Mouse (Mus musculus) 3134 (cell line): ENCODE measurements at regions not wholly inside any gene's neighbourhood (a gene's known extent, or its start where the extent isn't known, plus 50 kb on each side); places are given as distances from the start of the nearest gene placed in this dataset.

Experiments used
- DNase-seq: peaks from one replicate; pipeline ENCODE4 v3.0.0-alpha.2; 2011; ENCODE audit warnings: low spot score; ENCODE audit not compliant: insufficient read length; ENCODE audit errors: extremely low read depth

DNA sequence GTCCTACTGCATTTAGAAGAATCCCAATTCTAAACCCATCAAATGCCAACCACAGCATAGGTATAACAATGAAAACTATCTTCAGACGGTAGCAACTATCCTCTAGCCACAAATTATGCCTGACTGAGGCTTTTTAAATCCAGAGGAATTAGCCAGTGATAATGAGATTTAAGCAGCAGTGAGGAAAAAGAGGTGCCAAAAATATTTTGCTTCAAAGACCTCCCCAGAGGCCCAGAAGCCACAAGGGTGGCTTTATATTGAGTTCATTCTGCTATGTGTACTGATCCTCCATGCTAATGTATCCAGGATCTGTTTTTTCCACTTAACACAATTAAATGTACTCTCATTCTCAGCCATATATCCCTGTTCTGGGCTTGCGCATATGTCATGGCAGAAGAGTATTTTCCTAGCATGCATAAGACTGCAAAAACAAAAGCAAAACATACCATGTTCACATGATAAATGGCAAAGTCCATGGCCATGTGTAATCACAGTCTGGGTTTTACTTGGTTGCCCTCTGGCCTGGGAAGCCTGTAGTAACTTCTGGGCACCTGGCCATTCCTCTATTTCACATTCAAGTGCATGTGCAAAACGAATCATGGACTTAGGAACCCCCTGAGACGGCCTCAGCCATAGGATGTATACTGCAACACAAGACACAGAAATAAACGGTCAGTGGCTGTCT, 113.6 kb upstream of the Tsc22d2 start:
- no peak for DNase-seq

DNA sequence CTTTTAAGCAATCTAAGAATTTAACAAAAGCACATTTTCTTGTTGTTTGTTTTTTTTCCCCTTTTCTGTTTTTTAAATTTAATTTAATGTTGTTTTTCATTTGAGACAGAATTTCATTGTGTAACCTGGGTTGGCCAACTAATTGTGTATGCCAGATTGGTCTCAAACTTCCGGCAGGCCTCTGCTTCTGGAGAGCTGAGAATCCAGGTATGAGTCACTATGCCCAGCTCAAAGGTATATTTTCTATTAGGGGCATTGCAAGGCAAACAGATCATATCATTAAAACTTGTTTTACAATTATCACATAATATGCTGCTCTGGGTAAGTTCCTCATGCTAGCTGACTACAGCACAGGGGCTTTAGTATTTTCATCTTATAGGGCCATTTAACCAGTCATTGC, 112.2 kb upstream of the Tsc22d2 start:
- no peak for DNase-seq

DNA sequence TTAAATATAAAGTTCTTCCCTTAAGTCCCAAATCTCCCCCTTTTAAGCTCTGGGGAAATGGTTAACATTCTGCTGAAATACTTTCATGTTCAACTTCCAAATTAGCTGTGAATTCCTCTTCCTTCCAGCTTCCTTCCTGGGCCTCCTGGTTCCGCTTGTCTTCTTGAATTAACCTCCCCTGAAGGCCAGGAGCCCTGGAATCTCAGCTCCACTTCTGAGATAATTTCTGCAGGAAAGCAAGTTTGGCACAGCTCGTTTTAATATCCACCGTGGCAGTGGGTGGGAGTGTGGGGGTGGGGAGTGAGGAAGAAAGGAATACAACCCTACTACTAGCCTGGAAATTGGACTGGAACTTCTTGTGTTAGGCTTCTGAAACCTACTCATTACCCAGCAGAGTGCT, 110.8 kb upstream of the Tsc22d2 start:
- no peak for DNase-seq

DNA sequence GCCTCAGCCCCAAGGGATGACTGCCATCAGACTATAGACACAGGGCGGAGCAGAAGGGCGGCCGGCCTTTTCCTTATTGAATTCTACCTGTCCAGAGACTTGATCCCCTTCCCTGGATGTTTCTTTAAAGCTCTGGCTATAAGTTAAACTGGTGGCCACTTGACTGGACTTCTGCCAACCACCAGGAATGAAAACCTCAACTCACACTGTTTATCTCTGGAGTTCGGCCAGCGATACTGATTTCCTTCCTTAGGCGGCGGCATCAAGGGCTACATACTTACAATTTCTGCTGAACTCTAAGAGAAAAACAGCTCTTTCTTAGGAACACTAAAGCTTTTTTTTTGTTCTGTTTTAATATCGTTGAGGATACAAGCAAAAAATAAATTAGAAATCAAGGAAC, 104.9 kb upstream of the Tsc22d2 start:
- DNase-seq, result no peak

DNA sequence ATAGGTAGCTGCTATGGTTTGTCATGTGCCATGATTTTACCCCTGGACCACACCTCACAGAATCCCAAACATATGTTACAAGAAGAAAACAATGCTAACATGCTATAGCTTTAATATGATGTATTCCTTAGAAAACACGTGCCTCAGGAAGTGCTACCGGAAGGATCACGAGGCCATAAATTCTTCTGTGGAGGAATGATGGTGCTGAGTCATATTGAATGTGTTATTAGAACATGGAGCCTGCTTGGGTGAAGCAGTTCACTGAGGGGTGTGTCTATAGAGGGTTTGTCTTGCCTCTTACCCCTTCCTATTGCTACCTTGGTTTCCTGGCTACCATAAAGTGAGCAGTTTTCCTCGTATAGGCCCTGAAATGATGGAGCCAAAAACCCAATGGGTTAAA, 104.1 kb upstream of the Tsc22d2 start:
- DNase-seq, result peak; percentile 41

DNA sequence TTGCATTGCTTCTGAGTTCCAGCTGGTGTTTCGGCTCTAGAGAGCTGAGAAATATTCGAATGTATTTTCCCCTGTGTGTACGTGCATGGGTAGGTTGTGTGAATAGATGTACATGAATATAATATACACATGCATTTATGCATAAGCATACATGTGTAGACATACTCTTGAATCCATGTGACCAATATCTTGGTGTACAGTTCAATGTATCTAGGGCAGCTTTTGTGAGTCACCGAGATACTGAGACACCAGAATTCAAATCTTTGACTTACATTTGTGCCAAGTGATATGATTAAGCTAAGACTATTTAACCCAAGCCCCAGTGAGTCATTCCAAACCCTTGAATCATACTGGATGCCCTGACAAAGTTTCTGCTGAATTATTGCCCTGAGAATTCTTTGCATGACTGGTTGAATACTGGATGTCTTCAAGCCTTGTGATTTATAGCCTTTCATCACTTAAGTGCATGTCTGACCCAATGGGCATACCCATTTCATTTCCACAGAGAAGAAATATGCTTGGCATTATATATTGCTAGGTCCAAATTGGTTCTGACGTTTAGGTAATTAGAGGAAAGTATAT, 103.3 kb upstream of the Tsc22d2 start:
- peak; percentile 71 for DNase-seq

DNA sequence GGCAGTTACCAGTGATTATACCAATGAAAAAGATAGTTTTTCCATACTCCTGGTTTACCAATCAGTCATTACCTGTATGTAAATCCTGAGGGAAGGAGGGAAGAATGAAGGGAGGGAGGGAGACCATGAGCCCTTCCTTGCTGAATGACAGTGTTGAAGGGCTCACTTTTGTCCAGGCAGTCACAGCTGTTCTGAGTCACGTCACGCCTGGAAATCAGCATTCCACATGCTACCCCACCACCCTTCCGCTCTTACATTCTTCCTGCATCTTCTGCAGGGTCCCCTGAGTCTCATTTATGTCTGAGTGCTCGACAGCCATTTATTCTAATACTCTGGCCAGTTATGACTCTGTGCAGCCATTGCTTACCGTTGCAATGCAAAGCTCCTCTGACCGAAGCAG, 101.9 kb upstream of the Tsc22d2 start:
- DNase-seq, result no peak

DNA sequence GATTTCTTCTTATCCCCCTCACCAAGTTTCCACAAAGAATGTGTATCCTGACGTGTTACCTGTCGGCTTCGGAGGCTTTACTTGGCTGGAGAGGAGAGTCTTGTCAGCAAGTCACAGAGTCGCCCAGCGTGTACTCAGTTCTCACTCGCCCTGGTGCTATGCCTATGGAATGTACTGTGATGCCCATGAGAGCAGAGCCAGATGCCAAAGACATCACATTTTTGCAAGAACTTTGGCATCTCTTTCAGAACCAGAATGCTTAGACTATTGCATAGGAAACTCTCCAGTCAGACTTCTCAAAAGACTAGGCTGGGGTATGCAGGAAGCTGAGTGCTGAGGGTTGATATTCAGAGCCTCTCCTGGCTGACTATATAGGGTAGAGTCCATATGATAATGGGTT, 99.3 kb upstream of the Tsc22d2 start:
- DNase-seq, result no peak

DNA sequence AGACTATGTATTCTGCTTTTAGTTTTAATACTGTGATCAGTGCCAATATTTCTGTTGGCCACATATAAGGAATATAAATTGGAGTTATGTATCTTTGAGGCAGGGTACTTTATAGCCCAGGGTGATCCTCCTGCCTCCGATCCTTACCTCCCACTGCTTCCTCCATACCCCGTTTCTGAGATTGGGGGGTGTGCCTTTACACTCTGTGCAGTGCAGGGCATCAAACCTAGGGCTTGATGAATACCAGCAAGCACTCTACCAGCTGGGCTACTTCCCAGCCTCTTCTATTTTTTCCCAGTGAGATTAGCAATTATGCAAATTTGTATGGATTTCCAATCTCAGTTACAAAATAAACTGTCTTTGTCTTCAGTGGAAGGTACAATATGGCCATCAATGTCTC, 97.3 kb upstream of the Tsc22d2 start:
- no peak for DNase-seq

DNA sequence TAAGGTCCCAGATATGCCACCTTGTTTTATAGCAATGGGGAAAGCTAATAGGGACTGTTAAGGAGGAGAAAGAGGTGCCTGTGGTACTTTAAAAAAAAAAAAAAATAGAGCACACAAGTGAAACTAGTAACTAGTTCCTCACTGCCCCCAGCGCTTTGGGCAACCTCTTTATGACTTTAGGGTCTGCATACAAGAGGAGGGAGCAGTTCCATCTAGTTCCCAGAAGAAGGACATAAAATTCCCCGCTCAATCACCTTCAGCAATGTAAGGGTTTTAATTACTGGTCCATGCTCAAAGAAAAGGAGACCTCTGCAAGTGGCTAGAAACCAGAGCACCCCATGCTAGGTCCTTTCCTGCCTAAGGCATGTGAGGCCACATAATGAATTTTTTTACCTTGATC, 95.8 kb upstream of the Tsc22d2 start:
- no peak for DNase-seq

DNA sequence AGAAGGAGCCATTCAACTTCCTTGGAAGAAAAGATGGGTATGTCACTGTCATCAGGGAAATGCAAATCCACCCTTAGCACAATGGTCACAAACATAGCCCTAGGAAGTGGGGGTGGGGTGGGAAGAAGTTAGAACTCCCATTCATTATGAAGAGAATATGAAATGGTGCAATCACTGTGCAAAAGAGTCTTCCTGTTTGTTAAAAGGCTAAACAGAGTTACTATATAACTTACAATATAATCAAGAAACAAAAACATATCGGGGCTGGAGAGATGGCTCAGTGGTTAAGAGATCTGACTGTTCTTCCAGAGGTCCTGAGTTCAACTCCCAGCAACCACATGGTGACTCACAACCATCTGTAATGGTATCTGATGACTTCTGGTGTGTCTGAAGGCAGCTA, 95.1 kb upstream of the Tsc22d2 start:
- no peak for DNase-seq

DNA sequence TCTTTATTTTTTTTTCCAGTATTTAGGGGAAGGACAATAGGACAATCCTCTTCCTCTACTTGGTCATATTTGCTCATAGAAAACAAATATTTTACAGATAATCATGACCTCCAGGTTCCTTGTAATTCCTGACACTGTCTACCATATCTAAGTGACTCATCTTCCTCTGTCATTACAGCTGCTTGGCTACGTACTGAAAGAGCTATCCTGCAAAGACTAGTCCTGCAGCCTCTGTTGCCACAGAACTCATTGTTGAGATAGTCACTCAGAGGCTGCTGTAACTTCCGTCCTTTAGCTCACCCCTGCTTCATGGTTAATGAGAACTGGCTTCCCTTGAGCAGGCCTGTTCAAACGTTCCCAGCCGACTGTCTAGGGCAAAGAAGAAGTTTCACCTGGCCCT, 93.7 kb upstream of the Tsc22d2 start:
- DNase-seq, result no peak

DNA sequence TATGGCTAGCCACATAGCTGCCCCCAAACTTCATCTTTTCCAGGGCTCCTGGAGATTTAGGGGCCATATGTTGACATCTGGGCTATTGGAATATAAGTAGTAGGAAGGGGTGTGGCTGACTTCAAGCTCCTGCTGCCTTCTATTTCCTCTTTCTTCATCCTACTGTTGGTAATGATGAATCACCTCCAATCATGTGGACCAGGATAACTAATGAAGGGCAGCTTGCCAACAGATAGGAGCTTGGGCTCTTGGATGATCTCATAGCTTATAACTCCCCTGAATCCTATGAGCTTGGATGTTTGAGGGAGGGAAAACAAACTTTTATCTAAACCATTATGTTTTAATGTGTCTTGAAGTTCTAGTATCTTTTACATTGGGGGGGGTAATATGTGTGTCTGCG, 92.2 kb upstream of the Tsc22d2 start:
- no peak for DNase-seq

DNA sequence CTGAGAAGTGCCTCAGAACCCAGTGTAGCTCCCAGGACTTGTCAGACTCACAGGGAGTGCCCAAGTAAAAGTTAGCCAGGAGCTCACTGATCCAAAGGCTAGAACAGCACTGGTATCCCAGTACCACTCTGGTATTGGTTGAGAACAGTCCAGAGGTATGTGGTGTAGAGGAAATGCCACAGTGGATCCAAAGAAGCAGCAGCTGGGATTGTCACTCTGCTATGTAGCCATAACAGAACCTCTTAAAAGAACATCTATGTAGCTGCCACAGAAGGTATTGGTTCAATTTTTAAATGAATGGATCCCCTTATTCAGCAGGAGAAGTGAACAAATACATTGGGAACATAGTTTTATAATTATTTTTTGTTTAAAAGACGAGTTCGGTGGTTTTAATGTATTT, 86.8 kb upstream of the Tsc22d2 start:
- peak; percentile 31 for DNase-seq

DNA sequence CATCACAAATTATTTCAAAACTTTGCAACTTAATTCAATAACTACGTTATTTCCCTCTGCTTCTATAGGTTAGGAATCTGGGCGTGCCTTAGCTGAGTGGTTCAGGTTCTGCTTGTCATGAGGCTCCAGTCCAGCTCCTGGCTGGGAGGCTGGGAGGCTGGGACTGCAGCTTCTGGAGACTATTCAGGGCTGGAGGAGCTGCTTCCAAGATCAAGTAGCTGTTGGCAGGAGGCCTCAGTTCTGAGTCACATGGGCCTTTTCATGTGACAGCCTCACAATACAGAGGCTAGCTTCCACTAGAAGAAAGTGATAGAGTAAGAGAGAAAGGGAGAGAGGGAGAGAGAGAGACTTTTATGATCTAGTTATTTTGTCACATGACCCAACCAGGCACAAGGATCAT, 84.3 kb upstream of the Tsc22d2 start:
- DNase-seq, result peak; percentile 72

DNA sequence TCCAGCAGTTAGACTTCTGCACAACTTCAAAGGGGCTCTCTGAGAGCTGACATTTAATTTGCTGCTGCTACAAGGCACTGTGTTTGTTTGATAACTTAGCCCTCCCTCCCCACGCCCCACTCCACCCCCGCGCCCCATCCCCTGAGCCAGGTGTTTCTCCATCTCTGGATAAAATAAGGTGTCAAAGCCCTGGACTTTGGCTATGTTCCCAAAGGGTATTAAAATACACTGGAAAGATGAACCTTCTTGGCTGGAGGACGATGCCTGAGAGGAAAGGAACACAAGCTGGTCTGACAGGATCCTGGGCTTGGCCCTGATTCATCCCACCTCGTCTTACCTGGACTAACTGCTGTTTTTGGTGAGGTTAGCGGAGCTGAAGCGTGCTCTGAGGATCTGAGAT, 80.5 kb upstream of the Tsc22d2 start:
- DNase-seq, result no peak

DNA sequence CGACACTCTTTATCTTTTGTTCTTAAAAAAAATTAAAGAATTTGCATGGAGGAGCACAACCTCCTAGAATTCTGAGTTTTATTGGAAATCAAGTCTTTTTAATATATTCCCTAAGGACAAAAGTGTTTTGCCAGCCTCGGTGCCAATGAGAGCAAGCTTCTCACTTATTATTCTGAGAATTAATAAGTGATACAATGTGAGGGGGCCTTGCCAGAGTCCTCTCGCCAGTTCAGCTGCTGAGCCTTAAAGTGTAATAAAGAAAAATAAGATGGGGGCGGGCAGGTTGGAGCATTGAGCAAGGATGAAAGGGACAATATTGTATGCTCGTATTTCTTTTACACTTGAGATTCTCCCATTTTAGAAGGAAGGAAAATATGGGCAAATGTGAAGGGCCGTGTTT, 79.2 kb upstream of the Tsc22d2 start:
- DNase-seq, result no peak

DNA sequence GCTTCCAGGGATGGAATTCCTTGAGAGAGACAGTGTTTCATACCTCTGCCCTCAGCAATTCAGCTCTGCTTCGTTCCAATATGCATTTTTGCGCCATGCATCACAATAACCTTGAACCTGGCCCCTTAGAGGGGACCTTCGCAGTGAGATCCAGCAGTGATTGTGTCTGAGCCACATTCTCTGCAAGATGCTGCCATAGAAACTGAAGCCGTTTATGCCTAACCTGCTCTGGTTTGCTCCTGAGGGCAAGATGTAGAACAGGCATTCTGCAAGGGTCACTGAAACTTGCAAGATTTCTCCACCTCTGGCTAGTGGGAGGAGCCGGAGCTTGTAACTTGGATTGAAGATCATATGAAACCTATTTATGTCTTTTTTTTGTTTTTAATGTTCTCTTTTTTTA, 78.4 kb upstream of the Tsc22d2 start:
- no peak for DNase-seq

DNA sequence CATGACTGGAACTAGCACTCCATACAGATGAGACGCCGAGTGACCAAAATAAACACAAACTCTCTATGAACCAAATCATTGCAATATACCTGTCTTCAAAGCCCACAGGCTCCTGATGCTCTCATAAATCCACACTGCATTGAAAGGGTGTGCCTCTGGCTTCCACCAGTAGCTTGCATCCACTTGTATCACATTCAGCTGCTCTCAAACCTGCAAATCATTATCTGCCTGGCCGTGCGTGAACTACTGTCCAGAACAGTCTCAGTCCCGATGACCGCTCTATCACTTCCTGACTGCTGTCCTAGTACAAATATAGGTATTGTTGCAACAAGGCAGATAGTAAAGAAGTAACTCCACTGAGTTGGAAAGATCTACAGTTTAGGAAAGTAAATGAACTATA, 77.9 kb upstream of the Tsc22d2 start:
- no peak for DNase-seq

DNA sequence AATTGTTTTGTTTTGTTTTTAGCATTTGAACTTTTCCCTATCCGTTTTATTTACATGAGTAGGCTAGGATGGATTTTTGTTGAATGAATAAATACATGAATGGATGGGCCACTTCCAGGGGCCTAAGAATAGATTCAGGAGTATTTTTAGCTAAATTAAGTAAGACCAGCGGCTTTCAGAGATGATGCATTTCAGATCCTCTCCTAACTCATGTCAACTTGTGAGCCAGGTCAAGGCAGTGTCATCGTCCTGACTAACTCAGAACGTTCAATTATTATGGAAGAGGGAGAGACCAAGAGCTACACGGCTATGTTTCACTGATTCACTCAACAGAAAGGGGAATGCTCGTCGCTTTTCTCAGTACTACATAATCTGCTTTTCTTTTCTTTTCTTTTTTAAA, 75.5 kb upstream of the Tsc22d2 start:
- DNase-seq, result no peak

DNA sequence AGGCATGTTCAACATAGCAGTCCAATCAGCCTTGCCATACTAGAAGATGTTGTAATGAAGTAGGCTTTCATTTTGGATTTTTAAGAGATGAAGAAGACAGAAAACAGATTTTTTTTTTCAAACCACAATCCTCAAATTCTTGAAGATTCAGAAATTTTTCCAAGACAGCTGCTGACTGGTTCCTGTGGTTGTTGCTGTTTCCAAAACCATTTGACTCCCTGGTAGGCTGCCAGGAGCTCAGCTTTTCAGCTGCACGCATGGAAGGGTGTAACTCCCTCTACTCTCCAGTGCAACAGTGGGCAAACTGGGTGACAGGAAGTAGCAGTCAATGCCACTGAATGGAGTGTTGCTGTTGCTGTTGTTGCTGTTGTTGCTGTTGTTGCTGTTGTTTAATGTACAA, 72.4 kb upstream of the Tsc22d2 start:
- peak; percentile 75 for DNase-seq

DNA sequence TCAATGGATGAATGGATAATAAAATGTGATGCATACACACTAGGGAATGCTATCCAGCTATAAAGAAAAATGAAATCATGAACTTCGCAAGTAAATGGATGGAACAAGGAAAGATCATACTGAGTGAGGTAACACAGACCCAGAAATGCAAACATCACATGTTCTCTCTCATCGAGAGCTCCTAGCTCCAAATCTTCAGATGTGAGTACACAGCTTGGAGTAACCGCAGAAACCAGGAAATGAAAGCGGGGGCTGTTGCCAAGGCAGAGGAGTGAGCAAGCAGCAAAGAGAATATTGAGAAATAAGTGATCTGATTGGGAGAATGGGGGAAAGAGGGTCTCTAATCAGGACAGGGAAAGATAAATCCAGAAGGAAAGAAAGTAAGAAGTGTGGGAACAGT, 52.0 kb upstream of the Tsc22d2 start:
- no peak for DNase-seq

DNA sequence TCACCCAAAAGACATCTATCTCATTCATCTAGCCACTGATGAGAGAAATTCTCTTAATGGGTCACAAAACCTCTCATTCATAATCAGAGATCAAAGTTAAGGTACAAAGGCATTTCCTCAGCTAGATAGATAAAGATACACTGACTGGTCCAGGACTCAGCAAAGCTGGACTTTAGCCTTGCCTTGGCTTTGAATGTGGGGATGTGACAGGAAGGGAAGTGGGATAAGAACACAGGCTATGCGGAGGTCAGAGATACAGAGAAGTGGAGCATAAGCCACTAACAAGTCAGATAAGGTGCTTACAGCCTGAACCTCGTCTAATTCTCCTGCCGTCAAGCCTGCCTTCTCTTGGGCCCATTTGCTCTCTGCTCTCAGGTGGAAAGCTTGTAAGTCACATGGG, 50.0 kb upstream of the Tsc22d2 start:
- DNase-seq, result no peak
